Mouse (Mus musculus) right cerebral cortex, postnatal 4 days (tissue): ENCODE measurements around the gene Thumpd2.

Experiments
- DNase-seq: peaks from one replicate; pipeline ENCODE4 v3.0.0-alpha.2; 2022

Thumpd2 gene

DNA sequence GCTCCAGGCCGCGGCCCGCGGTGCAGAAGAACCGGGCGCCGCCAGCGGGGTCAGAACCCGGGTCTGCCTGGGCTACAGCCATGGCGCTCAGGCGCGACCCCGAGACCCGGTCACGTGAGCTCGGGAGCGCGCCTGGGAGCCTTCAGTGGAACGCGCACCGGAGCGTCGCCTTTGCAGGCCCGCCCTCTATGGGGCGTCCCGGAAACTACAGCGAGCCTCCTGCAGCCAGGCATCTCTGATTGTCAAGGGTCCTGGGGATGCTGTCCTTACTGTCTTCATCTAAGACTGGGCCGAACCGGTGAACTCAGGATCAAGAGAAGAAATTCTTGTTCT, at the start of gene Thumpd2:
Gene Thumpd2 (minus strand): TSS at position 104 of the 333 bp plus-strand sequence.
- DNase-seq = peak; percentile 96

GRCm38 (mm10) chr17:81104237-81104636, 39.4 kb upstream of the Thumpd2 start:
- no peak for DNase-seq

- DNase-seq = no peak
These were observed 38.0 kb upstream of the Thumpd2 start for GRCm38 (mm10) chr17:81102866-81103265.

DNA sequence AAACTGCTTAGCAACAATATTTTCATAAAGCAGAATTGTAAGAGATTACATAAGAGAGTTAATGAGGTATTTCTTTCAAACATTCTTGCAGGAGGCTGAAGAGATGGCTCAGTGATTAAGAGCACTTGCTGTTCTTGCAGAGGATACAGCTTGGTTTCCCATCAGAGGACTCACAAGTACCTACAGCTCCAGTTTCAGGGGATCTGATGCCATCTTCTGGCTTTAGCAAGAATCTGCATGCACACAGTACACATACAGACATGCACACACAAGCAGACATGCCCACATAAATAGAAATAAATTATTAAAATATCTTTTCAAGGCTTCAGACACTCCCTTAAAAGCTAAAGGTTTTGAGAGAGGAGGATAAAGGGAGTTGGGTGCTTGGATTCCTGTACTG, 33.6 kb upstream of the Thumpd2 start:
- no peak for DNase-seq

- no peak for DNase-seq
These were observed 31.6 kb upstream of the Thumpd2 start for GRCm38 (mm10) chr17:81096490-81096889.

DNA sequence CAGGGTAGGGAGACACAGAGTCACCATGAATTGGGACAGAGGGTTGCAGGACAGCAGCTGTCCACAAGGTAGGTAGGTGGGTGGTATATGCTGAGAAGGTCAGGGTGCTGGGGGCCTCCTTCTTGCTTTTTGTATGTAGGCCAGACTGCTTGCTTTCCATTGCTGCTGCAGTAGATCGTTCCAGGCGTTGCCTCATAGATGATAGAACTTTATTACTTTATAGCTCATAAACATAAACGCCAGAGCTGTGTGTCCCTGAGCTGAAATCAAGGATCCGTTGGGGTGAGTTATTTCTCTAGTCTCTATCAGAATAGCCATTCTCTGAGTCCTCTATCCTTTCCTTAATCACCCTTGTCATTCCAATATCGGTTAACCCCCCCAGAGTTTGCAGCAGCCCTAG, 27.9 kb upstream of the Thumpd2 start:
- DNase-seq = no peak

DNA sequence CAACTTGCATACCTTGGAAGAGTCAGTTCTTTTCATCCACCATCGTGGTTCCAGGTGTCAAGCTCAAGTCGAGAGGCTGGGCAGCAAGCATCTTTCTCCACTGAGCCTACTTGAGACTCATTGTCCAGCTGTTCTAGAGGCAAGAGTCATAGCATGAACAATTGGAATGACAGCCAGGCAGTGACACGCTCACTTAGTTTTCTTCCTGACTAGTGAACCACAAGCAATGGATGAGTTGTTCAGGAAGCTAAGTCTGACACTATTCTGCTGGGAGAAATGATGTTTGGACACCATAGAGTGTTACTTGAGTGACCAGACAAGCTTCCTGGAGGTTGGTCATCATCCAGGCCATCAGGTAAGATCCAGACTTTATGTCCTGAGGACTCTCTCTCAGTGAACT, 24.0 kb upstream of the Thumpd2 start:
- DNase-seq = no peak

DNA sequence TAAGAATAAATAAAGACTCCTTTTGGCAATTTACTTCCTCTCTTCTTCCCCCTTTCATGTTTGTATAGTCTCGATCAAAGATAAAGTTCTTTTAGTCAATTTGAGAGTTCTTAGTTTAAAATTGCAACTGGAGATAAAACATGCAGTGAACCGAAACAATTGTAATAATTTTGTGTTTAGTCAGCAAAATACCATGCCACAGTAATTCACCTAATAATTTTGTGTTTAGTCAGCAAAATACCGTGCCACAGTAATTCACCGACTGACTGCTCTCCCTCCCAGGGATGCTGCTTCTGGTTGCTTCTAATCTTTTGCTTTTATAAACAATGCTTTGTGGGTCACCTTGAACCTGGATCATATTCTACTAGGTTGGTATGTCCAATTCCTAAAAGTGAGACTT, 22.9 kb upstream of the Thumpd2 start:
- no peak for DNase-seq

- DNase-seq = no peak
These were observed 453 bp downstream of the Thumpd2 start for GRCm38 (mm10) chr17:81064279-81064978.

- DNase-seq = no peak
These were observed 1.5 kb downstream of the Thumpd2 start for GRCm38 (mm10) chr17:81063346-81063745.

- DNase-seq = no peak
These were observed 2.5 kb downstream of the Thumpd2 start for GRCm38 (mm10) chr17:81062349-81062871.

DNA sequence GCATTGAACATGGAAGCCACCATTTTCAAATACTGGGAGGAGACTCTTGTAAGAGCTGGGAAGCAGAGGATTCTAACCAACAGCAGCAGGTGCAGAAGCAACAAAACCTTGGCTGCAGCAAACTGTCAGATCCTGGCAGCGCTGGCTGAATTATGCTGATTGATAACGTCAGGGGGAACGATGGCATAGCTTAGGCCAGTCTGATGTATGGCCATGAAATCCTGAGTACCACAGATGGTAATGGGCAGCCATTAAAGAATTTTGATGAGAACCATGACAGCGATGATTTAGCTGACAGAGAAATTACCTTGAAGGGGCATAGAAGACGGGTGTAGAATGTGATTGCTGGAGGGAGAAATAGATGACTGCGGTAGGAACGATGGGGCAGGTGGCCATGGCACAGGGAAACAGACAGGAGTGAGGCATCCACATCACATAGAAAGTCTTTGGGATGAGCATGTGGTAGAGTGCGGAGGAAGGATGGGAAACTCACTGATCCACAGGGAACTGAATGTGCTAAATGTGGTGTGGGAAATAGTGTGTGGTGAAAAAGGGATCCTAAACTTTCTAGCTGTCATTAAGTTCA, 8.0 kb downstream of the Thumpd2 start:
- DNase-seq = no peak

DNA sequence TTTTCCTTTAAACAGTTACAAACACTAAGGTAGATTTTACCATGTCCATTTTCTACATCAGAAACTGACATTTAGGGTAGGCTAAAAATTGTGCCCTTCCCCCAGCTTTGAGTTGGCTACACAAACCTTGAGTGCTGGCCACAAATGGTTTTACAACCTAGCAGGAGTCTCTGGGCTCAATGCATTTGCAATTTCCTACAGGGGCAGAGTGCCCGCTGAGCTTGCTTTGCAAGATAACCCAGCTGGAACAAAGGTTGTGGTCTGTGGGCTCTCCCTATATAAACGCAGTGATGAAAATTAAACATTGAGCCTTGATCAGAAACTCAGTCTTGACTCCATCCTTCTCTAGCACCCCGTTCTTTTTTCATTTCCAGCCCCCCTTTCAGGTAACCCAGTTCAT, 8.8 kb downstream of the Thumpd2 start:
- no peak for DNase-seq

- DNase-seq = no peak
These were observed 9.4 kb downstream of the Thumpd2 start for GRCm38 (mm10) chr17:81055522-81055921.

DNA sequence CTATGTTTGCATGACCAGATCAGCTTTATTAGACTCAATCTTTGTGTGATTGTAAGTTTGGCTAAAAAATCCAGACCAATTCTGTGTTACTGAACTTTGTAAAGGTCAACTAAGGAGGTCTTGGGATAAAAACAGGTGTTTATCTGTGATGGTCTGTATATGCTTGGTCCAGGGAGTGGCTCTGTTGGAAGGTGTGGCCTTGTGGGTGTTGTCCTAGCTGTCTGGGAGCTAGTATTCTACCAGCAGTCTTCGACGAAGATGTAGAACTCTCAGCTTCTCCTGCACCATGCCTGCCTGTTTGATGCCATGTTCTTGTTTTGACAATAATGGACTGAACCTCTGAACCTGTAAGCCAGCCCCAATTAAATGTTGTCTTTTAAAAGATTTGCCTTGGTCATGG, 11.6 kb downstream of the Thumpd2 start:
- DNase-seq = no peak

GRCm38 (mm10) chr17:81047930-81048564, 16.8 kb downstream of the Thumpd2 start:
- DNase-seq = no peak

- peak; percentile 35 for DNase-seq
These were observed 19.2 kb downstream of the Thumpd2 start for GRCm38 (mm10) chr17:81045525-81046150.

GRCm38 (mm10) chr17:81045115-81045514, 19.8 kb downstream of the Thumpd2 start:
- DNase-seq = no peak

- no peak for DNase-seq
These were observed 20.5 kb downstream of the Thumpd2 start for GRCm38 (mm10) chr17:81044356-81044755.

DNA sequence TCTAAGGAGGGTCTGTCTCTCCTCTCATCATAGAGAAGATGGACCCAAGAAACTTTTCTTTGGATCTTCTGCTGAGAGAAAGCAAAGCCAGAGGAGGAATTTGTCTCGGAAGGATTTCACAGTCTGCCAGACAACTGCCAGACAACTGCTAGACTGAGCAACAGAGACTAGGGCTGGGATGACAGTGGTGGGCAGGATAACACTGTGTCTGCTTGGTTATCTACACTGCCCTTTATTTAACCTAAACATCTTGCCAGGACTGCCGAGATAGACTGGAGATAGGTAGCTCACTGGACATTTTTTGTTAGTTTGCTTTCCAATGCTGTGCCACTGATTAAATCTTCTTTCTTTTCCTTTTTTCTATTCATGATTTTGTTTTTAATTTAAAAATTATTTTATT, 23.2 kb downstream of the Thumpd2 start:
- no peak for DNase-seq

GRCm38 (mm10) chr17:81038707-81039408, 26.0 kb downstream of the Thumpd2 start:
- DNase-seq = no peak

GRCm38 (mm10) chr17:81035354-81035753, 29.5 kb downstream of the Thumpd2 start:
- no peak for DNase-seq

DNA sequence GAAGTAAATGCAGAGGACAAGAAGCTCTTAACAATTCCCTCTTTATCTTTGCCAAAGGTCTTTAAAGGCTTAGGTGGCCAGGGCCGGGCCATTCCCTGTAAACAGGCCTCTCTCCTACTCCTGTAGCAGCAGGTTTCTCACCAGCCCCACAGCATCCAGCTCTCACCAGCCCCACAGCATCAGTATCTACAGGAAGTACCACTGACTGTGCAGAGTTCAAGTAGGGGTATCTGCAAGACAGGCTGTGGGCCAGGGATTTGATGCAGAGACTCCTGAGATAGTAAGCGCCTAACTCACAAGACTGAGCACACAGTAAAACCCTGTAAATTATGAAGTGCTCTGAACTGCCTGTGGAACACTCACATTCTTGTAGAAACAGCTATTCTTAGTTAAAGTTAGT, 31.9 kb downstream of the Thumpd2 start:
- DNase-seq = no peak
